Mouse (Mus musculus): ENCODE data around the gene Gm266. TPM values are rescaled to one million over a fixed set of nuclear protein-coding genes. Genes with fewer than 3 reads are reported as not detected.

Gene Gm266
- total and polyA plus RNA-seq, 3 experiments, result not detected

GRCm38 (mm10) chr12:111445161-111445889 is 40.3 kb downstream of the Gm266 start:
- DNase-seq (ENCODE audit: extremely low read depth), result no peak
- Histone ChIP-seq H3K4me3 (replicated peaks in 1 of 3; ENCODE audit: low read depth in 2 of 3, low read length in 2 of 3, poor library complexity in 1 of 3) (no peak overlapping the region), H3K27ac (ENCODE audit: insufficient read depth, low read depth) (no peak overlapping the region), H3K4me2 (ENCODE audit: insufficient read depth, low read depth, poor library complexity, severe bottlenecking) (no peak overlapping the region), H3K27me3 (replicated peaks) (peaks cover 53% of the 10 kb centered on the region), H3K36me3 (replicated peaks in 1 of 2; ENCODE audit: control insufficient read depth in 1 of 2, insufficient read depth in 1 of 2, low read length in 1 of 2) (peaks cover 0 to 8% of the 10 kb centered on the region in 2 experiments), H3K79me2 (replicated peaks; ENCODE audit: control insufficient read depth, extremely low read depth, insufficient read depth, poor library complexity, severe bottlenecking) (no peaks in the 10 kb centered on the region), H3K9me3 (replicated peaks; ENCODE audit: low read length) (peaks cover 5% of the 10 kb centered on the region), H3K9ac (ENCODE audit: insufficient read depth, low read depth) (no peak overlapping the region), H3K4me1 (ENCODE audit: control insufficient read depth in 1 of 2, insufficient read depth in 2 of 2) (peaks cover 6 to 36% of the 10 kb centered on the region in 2 experiments; a peak in 3 of 4 replicates)
- dilution Hi-C loops (cut with MboI; ENCODE audit: extremely low pct_ligation_motif_present, extremely low pct_unique_long_range_greater_than_20kb, low sequenced_read_pairs), result no loop called here
- TF ChIP-seq ETS1 (conservative IDR thresholded peaks at IDR 0.05; ENCODE audit: low read depth, low read length), result no peak
- no peak for TF ChIP-seq USF1 (IDR thresholded peaks at IDR 0.05; ENCODE audit: low read depth, low read length)
- no peak for TF ChIP-seq EP300 (IDR thresholded peaks at IDR 0.05; ENCODE audit: low read length)
- TF ChIP-seq E2F4 (IDR thresholded peaks at IDR 0.05; ENCODE audit: insufficient replicate concordance, low read depth, low read length), result no peak
- in situ Hi-C loops (cut with MboI; ENCODE audit: low pct_ligation_motif_present, low pct_unique_long_range_greater_than_20kb, low sequenced_read_pairs), result no loop called here

- Histone ChIP-seq H3K9me3 (replicated peaks; ENCODE audit: low read length) (peaks cover 9% of the 10 kb centered on the region), H3K27me3 (replicated peaks) (peaks cover 54% of the 10 kb centered on the region), H3K4me3 (replicated peaks in 1 of 3; ENCODE audit: low read depth in 2 of 3, low read length in 2 of 3, poor library complexity in 1 of 3) (no peak overlapping the region), H3K9ac (ENCODE audit: insufficient read depth, low read depth) (no peak overlapping the region), H3K4me2 (ENCODE audit: insufficient read depth, low read depth, poor library complexity, severe bottlenecking) (no peak overlapping the region), H3K79me2 (replicated peaks; ENCODE audit: control insufficient read depth, extremely low read depth, insufficient read depth, poor library complexity, severe bottlenecking) (no peaks in the 10 kb centered on the region), H3K27ac (ENCODE audit: insufficient read depth, low read depth) (no peak overlapping the region), H3K36me3 (replicated peaks in 1 of 2; ENCODE audit: control insufficient read depth in 1 of 2, insufficient read depth in 1 of 2, low read length in 1 of 2) (peaks cover 0 to 8% of the 10 kb centered on the region in 2 experiments), H3K4me1 (ENCODE audit: control insufficient read depth in 1 of 2, insufficient read depth in 2 of 2) (peaks cover 6 to 36% of the 10 kb centered on the region in 2 experiments; a peak in 3 of 4 replicates)
- TF ChIP-seq ELF1 (IDR thresholded peaks at IDR 0.05; ENCODE audit: low read depth, low read length) (no peak), JUND (conservative IDR thresholded peaks at IDR 0.05; ENCODE audit: low read depth, low read length) (no peak), USF2 (conservative IDR thresholded peaks at IDR 0.05; ENCODE audit: low read depth, low read length) (no peak), MEF2A (IDR thresholded peaks at IDR 0.05; ENCODE audit: borderline replicate concordance, low read depth, low read length) (no peak), E2F4 (IDR thresholded peaks at IDR 0.05; ENCODE audit: insufficient replicate concordance, low read depth, low read length) (no peak)
- no peak for DNase-seq (ENCODE audit: extremely low read depth)
- in situ Hi-C loops (cut with MboI; ENCODE audit: low pct_ligation_motif_present, low pct_unique_long_range_greater_than_20kb, low sequenced_read_pairs), result no loop called here
- dilution Hi-C loops (cut with MboI; ENCODE audit: extremely low pct_ligation_motif_present, extremely low pct_unique_long_range_greater_than_20kb, low sequenced_read_pairs), result no loop called here
Observed at GRCm38 (mm10) chr12:111443921-111444831, 41.4 kb downstream of the Gm266 start.
